Mouse (Mus musculus): ENCODE results near the gene Sh3bgrl3.

Sh3bgrl3 gene

DNA sequence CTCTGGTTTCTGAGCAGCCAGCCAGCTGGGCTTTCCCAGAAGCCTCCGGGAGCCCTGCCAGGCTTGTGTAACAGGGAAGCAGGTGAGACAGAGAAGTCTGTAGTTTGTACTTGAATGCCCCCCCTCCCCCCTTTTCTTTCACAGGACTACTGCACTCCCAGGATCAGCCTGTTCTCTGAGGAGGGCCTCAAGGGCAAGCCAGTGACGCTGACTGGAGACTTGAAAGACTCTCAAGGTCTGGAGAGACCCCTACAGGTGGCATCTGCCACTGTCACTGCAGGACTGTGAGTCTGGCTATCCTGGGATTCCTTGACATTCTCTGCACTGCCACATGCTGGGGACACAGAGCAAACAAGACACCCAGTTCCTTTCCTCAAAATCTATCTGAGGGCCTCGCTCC is 49.9 kb downstream of the Sh3bgrl3 start:
- DNase-seq (ENCODE audit: low spot score) = no peak
